Mouse (Mus musculus) inflammation-experienced regulatory T-cells (primary cell): ENCODE measurements around the gene Olfr1336. TPM values are rescaled to one million over a fixed set of nuclear protein-coding genes. Genes with fewer than 3 reads are reported as not detected.

Source experiments
- polyA plus RNA-seq, 2 experiments: library from polyadenylated mRNA; unstranded; fragments of 100-300 nt; shearing (Covaris generic); gene quantifications; one replicate each; pipeline ENCODE4 v1.2.1; 2017

Gene Olfr1336
- under 1 TPM; 0.07 to 0.11 TPM for polyA plus RNA-seq

GRCm38 (mm10) chr7:6455868-6456267, at the start of gene Olfr1336:
Gene Olfr1336, plus strand, starts transcription at chr7:6456168.

GRCm38 (mm10) chr7:6410043-6410442, 45.9 kb upstream of the Olfr1336 start, which contains the start of gene Gm20715:
Gene Gm20715, plus strand, starts transcription at chr7:6410277.

GRCm38 (mm10) chr7:6438388-6438787, 17.6 kb upstream of the Olfr1336 start, which contains the start of gene Olfr1344:
Gene Olfr1344, plus strand, starts transcription at chr7:6438688.

GRCm38 (mm10) chr7:6466951-6467350, 11.0 kb downstream of the Olfr1336 start, which contains the start of gene Olfr1346:
Gene Olfr1346, plus strand, starts transcription at chr7:6467101.

GRCm38 (mm10) chr7:6486841-6487240, 30.9 kb downstream of the Olfr1336 start, which contains the start of gene Olfr5:
Gene Olfr5, minus strand, starts transcription at chr7:6486941.

GRCm38 (mm10) chr7:6499655-6500054, 43.7 kb downstream of the Olfr1336 start, which contains the start of gene Olfr1347:
Gene Olfr1347, minus strand, starts transcription at chr7:6499755.

GRCm38 (mm10) chr7:6508648-6509047, 52.7 kb downstream of the Olfr1336 start, which contains the start of gene Olfr1348:
Gene Olfr1348, minus strand, starts transcription at chr7:6508748.

Other genes starting within 250 kb of the Olfr1336 start
- gene Zscan5b, start 233.9 kb upstream of the Olfr1336 start, polyA plus RNA-seq, result 1 to 10 TPM in 1 of 2 experiments, not detected in 1; 4.8 TPM
- gene Epp13, start 203.5 kb upstream of the Olfr1336 start, polyA plus RNA-seq, result not detected
- gene Zfp667, start 169.6 kb upstream of the Olfr1336 start, polyA plus RNA-seq, result 1 to 10 TPM; 5.1 to 5.5 TPM
- 1 to 10 TPM; 1.4 to 1.9 TPM for gene Zfp583, start 124.9 kb upstream of the Olfr1336 start, polyA plus RNA-seq
- 1 to 10 TPM in 1 of 2 experiments, under 1 TPM in 1; 0.20 to 5.5 TPM for gene Gm3854, start 112.4 kb upstream of the Olfr1336 start, polyA plus RNA-seq
- 1 to 10 TPM; 4.2 to 7.7 TPM for gene Zfp78, start 92.9 kb upstream of the Olfr1336 start, polyA plus RNA-seq
- gene Zfp28, start 72.9 kb upstream of the Olfr1336 start, polyA plus RNA-seq, result 10 to 100 TPM; 10.9 to 13.5 TPM
- gene Smim17, start 57.5 kb upstream of the Olfr1336 start, polyA plus RNA-seq, result under 1 TPM in 1 of 2 experiments, not detected in 1; 0.67 TPM
- gene Gm20715, start 45.9 kb upstream of the Olfr1336 start, polyA plus RNA-seq, result not detected
- under 1 TPM in 1 of 2 experiments, not detected in 1; 0.14 TPM for gene Olfr1344, start 17.5 kb upstream of the Olfr1336 start, polyA plus RNA-seq
- gene Olfr1346, start 10.9 kb downstream of the Olfr1336 start, polyA plus RNA-seq, result 1 to 10 TPM in 1 of 2 experiments, under 1 TPM in 1; 0.14 to 1.1 TPM
- not detected for gene Olfr5, start 30.8 kb downstream of the Olfr1336 start, polyA plus RNA-seq
- under 1 TPM in 1 of 2 experiments, not detected in 1; 0.17 TPM for gene Olfr1347, start 43.6 kb downstream of the Olfr1336 start, polyA plus RNA-seq
- under 1 TPM in 1 of 2 experiments, not detected in 1; 0.12 TPM for gene Olfr1348, start 52.6 kb downstream of the Olfr1336 start, polyA plus RNA-seq
- gene Olfr1349, start 66.8 kb downstream of the Olfr1336 start, polyA plus RNA-seq, result under 1 TPM; 0.11 to 0.59 TPM
- gene Olfr1350, start 108.7 kb downstream of the Olfr1336 start, polyA plus RNA-seq, result 1 to 10 TPM in 1 of 2 experiments, under 1 TPM in 1; 0.10 to 1.2 TPM
- gene Zim1, start 240.3 kb downstream of the Olfr1336 start, polyA plus RNA-seq, result not detected